Mouse (Mus musculus) midbrain, embryonic 11.5 days (tissue): ENCODE data around the gene Slc4a11. TPM values are rescaled to one million over a fixed set of nuclear protein-coding genes. Genes with fewer than 3 reads are reported as not detected.
A peak's percentile ranks its signal among the peaks of the same experiment; 100 is the strongest.

Source experiments
- ATAC-seq: fragments of 200-750 bp; cut with Nextera tagmentation; 2 replicates; pipeline ENCODE4 v1.8.0; 2017; ENCODE audit warnings: moderate TSS enrichment, moderate library complexity; ENCODE audit not compliant: low FRiP score
- DNase-seq: peaks from one replicate; pipeline ENCODE4 v3.0.0; 2015; ENCODE audit warnings: low spot score; ENCODE audit errors: missing footprints
- H3K27ac ChIP-seq: fragments of 300-500 bp; sonication (generic); 2 replicates; pipeline ENCODE4 v1.5.1; 2014; ENCODE audit warnings: low read depth, low read length
- H3K27me3 ChIP-seq: fragments of 300-500 bp; sonication (generic); 2 replicates; pipeline ENCODE4 v1.6.1; 2014; ENCODE audit warnings: mild to moderate bottlenecking, low read length, moderate library complexity, mixed read lengths; ENCODE audit not compliant: control insufficient read depth, insufficient read depth
- H3K36me3 ChIP-seq: fragments of 300-500 bp; sonication (generic); 2 replicates; pipeline ENCODE4 v1.6.1; 2014; ENCODE audit warnings: mild to moderate bottlenecking, low read length, moderate library complexity, mixed read lengths; ENCODE audit not compliant: control insufficient read depth, insufficient read depth
- H3K4me1 ChIP-seq: fragments of 300-500 bp; sonication (generic); 2 replicates; pipeline ENCODE4 v1.6.1; 2014; ENCODE audit warnings: low read length; ENCODE audit not compliant: control insufficient read depth, insufficient read depth
- H3K4me2 ChIP-seq: fragments of 300-500 bp; sonication (generic); 2 replicates; pipeline ENCODE4 v1.6.1; 2014; ENCODE audit warnings: mild to moderate bottlenecking, moderate library complexity
- H3K4me3 ChIP-seq: fragments of 300-500 bp; sonication (generic); 2 replicates; pipeline ENCODE4 v1.5.1; 2014; ENCODE audit warnings: low read depth, low read length
- H3K9ac ChIP-seq: fragments of 300-500 bp; sonication (generic); 2 replicates; pipeline ENCODE4 v1.6.1; 2014; ENCODE audit warnings: low read length
- H3K9me3 ChIP-seq: fragments of 300-500 bp; sonication (generic); 2 replicates; pipeline ENCODE4 v1.6.1; 2016; ENCODE audit warnings: low read length; ENCODE audit not compliant: control insufficient read depth
- WGBS: fragments of 180-500 bp; shearing (Covaris S2); extraction: QIAGEN DNeasy Blood & Tissue Kit; methylation state at CpG from one replicate; pipeline ENCODE4 v1.1.7; 2014; 5-methylcytosine and 5-hydroxymethylcytosine counted together
- polyA plus RNA-seq: library from polyadenylated mRNA; unstranded; fragments of >200 nt; fragmentation: Nextera tagmentation; extraction: Ambion mirVana; gene quantifications from 2 replicates; pipeline ENCODE4 v1.2.1, GENCODE M21; 2014

The Slc4a11 gene
- polyA plus RNA-seq, 1 experiment from 2014 or later, result 0.42 TPM

- no peak for DNase-seq
- no peaks in the 10 kb centered on the region for H3K36me3 ChIP-seq
- WGBS, result 42% methylated on average over 3 of the region's 3 CpGs
These were observed 3.8 kb downstream of the Slc4a11 start for GRCm38 (mm10) chr2:130693563-130693962.

GRCm38 (mm10) chr2:130689011-130689410 lies 8.3 kb downstream of the Slc4a11 start:
- no peak for ATAC-seq
- Histone ChIP-seq H3K27me3 (no peaks in the 10 kb centered on the region), H3K36me3 (no peaks in the 10 kb centered on the region), H3K4me1 (no peaks in the 10 kb centered on the region), H3K9ac (no peak overlapping the region), H3K27ac (no peak overlapping the region), H3K9me3 (no peaks in the 10 kb centered on the region), H3K4me2 (no peak overlapping the region), H3K4me3 (no peak overlapping the region)
- WGBS, result 89% methylated on average over 2 of the region's 2 CpGs
- no peak for DNase-seq

More at GRCm38 (mm10) chr2:130693563-130693962, 3.8 kb downstream of the Slc4a11 start:
- Histone ChIP-seq H3K9ac (no peak overlapping the region), H3K4me3 (no peak overlapping the region), H3K27me3 (peaks cover 25% of the 10 kb centered on the region), H3K4me2 (no peak overlapping the region), H3K27ac (no peak overlapping the region), H3K9me3 (no peaks in the 10 kb centered on the region), H3K4me1 (peaks cover 6% of the 10 kb centered on the region)
- no peak for ATAC-seq

- H3K27me3 ChIP-seq, result no peaks in the 10 kb centered on the region
- no peak overlapping the region for H3K27ac ChIP-seq
- no peak overlapping the region for H3K9ac ChIP-seq
- no peaks in the 10 kb centered on the region for H3K4me1 ChIP-seq
- H3K4me3 ChIP-seq, result no peak overlapping the region
- ATAC-seq (no peak), DNase-seq (no peak)
- no peaks in the 10 kb centered on the region for H3K9me3 ChIP-seq
- H3K36me3 ChIP-seq, result peaks cover 6% of the 10 kb centered on the region
- no peak overlapping the region for H3K4me2 ChIP-seq
- 92% methylated on average over 9 of the region's 9 CpGs for WGBS
These were observed 11.9 kb downstream of the Slc4a11 start for GRCm38 (mm10) chr2:130685426-130685825.

GRCm38 (mm10) chr2:130681531-130681930 lies 15.8 kb downstream of the Slc4a11 start:
- no peak overlapping the region for H3K9ac ChIP-seq
- DNase-seq (no peak), ATAC-seq (no peak)
- H3K4me1 ChIP-seq, result no peaks in the 10 kb centered on the region
- no peak overlapping the region for H3K4me2 ChIP-seq
- H3K36me3 ChIP-seq, result peaks cover 21% of the 10 kb centered on the region
- H3K4me3 ChIP-seq, result no peak overlapping the region
- WGBS, result 76% methylated on average over 3 of the region's 3 CpGs
- no peak overlapping the region for H3K27ac ChIP-seq
- H3K27me3 ChIP-seq, result no peaks in the 10 kb centered on the region
- H3K9me3 ChIP-seq, result no peaks in the 10 kb centered on the region

GRCm38 (mm10) chr2:130679899-130680298 lies 17.4 kb downstream of the Slc4a11 start:
- no peaks in the 10 kb centered on the region for H3K4me1 ChIP-seq
- no peaks in the 10 kb centered on the region for H3K27me3 ChIP-seq
- no peak overlapping the region for H3K9ac ChIP-seq
- no peak for ATAC-seq
- WGBS, result 93% methylated on average over 6 of the region's 6 CpGs
- H3K27ac ChIP-seq, result no peak overlapping the region
- H3K9me3 ChIP-seq, result no peaks in the 10 kb centered on the region
- peaks cover 29% of the 10 kb centered on the region for H3K36me3 ChIP-seq
- no peak for DNase-seq
- H3K4me3 ChIP-seq, result no peak overlapping the region
- H3K4me2 ChIP-seq, result no peak overlapping the region

GRCm38 (mm10) chr2:130679154-130679553 lies 18.2 kb downstream of the Slc4a11 start:
- Histone ChIP-seq H3K9me3 (no peaks in the 10 kb centered on the region), H3K4me3 (no peak overlapping the region), H3K9ac (no peak overlapping the region), H3K27me3 (no peaks in the 10 kb centered on the region), H3K4me1 (no peaks in the 10 kb centered on the region), H3K27ac (no peak overlapping the region), H3K4me2 (no peak overlapping the region), H3K36me3 (peaks cover 33% of the 10 kb centered on the region)
- 95% methylated on average over 12 of the region's 12 CpGs for WGBS
- DNase-seq (no peak), ATAC-seq (no peak)

- Histone ChIP-seq H3K4me1 (no peaks in the 10 kb centered on the region), H3K27me3 (no peaks in the 10 kb centered on the region), H3K36me3 (peaks cover 35% of the 10 kb centered on the region), H3K27ac (no peak overlapping the region), H3K9ac (no peak overlapping the region), H3K9me3 (no peaks in the 10 kb centered on the region), H3K4me3 (no peak overlapping the region), H3K4me2 (no peak overlapping the region)
- ATAC-seq (no peak), DNase-seq (no peak)
- 94% methylated on average over 10 of the region's 10 CpGs for WGBS
These were observed 20.1 kb downstream of the Slc4a11 start for GRCm38 (mm10) chr2:130677211-130677610.

GRCm38 (mm10) chr2:130667559-130667958 lies 29.8 kb downstream of the Slc4a11 start, which contains the start of gene Itpa:
Gene Itpa, plus strand, starts transcription at chr2:130667610.
- H3K27me3 ChIP-seq, result no peaks in the 10 kb centered on the region
- H3K4me1 ChIP-seq, result peaks cover 16% of the 10 kb centered on the region
- no peaks in the 10 kb centered on the region for H3K9me3 ChIP-seq
- DNase-seq (peak; percentile 95), ATAC-seq (peak; percentile 72)
- H3K9ac ChIP-seq, result peak within 1 kb of the TSS; percentile 79
- peak within 1 kb of the TSS; percentile 68 for H3K4me3 ChIP-seq
- WGBS, result under 1% methylated on average over 31 of the region's 31 CpGs
- peak within 1 kb of the TSS; percentile 90 for H3K4me2 ChIP-seq
- peak within 1 kb of the TSS; percentile 75 for H3K27ac ChIP-seq
- H3K36me3 ChIP-seq, result peaks cover 6% of the 10 kb centered on the region; the same call in 1 of the 2 replicates

GRCm38 (mm10) chr2:130664102-130664701 lies 33.1 kb downstream of the Slc4a11 start, which contains the start of gene Ddrgk1:
Gene Ddrgk1, minus strand, starts transcription at chr2:130664659.
- H3K27me3 ChIP-seq, result no peaks in the 10 kb centered on the region
- peak within 1 kb of the TSS; percentile 96 for H3K27ac ChIP-seq
- peaks cover 2% of the 10 kb centered on the region; the same call in 1 of the 2 replicates for H3K36me3 ChIP-seq
- H3K4me1 ChIP-seq, result peaks cover 17% of the 10 kb centered on the region
- ATAC-seq (peak; percentile 96), DNase-seq (peak; percentile 99)
- under 1% methylated on average over 40 of the region's 40 CpGs for WGBS
- H3K9me3 ChIP-seq, result no peaks in the 10 kb centered on the region
- H3K4me3 ChIP-seq, result peak within 1 kb of the TSS; percentile 60
- H3K4me2 ChIP-seq, result peak within 1 kb of the TSS; percentile 48
- peak within 1 kb of the TSS; percentile 86 for H3K9ac ChIP-seq
